Mouse (Mus musculus): ENCODE measurements around the gene Osbpl9.

Osbpl9 gene

GRCm38 (mm10) chr4:109201582-109202424 lies at the start of gene Osbpl9:
Gene Osbpl9 (minus strand): TSS chr4:109202272.
- DNase-seq (ENCODE audit: low spot score in 2 of 2) = peak; percentile 99

- DNase-seq (ENCODE audit: low spot score in 2 of 2) = no peak
Measured at GRCm38 (mm10) chr4:109251605-109252004, 49.5 kb upstream of the Osbpl9 start.

- no peak for DNase-seq (ENCODE audit: low spot score in 2 of 2)
Measured at GRCm38 (mm10) chr4:109245016-109245620, 43.0 kb upstream of the Osbpl9 start.

DNA sequence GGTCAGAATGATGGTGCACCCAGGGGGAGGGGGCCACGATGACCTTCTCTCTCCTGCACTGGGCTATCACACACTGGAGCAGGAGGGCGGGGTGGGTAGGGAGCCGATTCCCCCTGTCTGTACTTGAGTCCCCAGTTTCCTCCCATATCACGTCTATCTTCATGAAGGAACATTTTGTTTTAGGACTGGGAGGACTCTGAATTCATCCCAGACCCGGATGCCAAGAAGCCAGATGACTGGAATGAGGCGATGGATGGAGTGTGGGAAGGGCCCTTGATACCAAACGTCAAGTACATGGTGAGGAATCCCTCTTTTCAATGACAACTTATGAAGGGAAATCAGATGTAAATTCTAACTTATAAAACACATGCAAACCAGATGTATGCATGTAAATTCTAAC lies 42.4 kb upstream of the Osbpl9 start:
- no peak for DNase-seq (ENCODE audit: low spot score in 2 of 2)

- peak; percentile 23 to 61 for DNase-seq (ENCODE audit: low spot score in 2 of 2)
Measured at GRCm38 (mm10) chr4:109241934-109242333, 39.9 kb upstream of the Osbpl9 start.

GRCm38 (mm10) chr4:109241221-109241620 lies 39.1 kb upstream of the Osbpl9 start:
- no peak for DNase-seq (ENCODE audit: low spot score in 2 of 2)

- no peak for DNase-seq (ENCODE audit: low spot score in 2 of 2)
Measured at GRCm38 (mm10) chr4:109238428-109239268, 36.6 kb upstream of the Osbpl9 start.

GRCm38 (mm10) chr4:109236186-109236879 lies 34.3 kb upstream of the Osbpl9 start:
- no peak for DNase-seq (ENCODE audit: low spot score in 2 of 2)

DNA sequence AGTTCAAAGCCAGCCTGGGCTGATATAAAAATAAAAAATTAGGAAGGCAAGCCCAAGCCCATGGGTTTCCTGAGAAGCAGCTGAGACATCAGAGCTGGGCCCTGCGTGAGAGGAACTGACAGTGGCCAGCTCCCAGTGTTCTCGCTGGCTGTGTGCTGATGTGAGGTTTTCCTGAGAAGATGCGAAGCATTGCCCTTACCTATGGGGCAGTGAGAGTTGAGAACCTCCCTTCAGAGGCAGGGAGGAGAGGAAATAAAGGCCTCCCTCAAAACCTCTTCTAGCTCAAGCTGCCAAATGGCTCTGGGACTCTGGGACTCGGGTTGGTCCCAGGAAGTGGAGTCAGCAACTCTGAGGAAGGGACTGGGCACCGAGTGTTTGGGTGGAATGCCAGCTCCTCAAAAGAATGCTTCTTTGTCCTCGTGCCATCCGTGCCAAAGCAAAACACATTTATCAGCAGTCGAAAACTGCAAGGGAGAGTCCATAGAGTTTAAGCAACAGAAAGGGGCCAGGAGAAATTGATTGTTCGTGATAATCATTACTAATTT lies 32.8 kb upstream of the Osbpl9 start:
- no peak for DNase-seq (ENCODE audit: low spot score in 2 of 2)

DNA sequence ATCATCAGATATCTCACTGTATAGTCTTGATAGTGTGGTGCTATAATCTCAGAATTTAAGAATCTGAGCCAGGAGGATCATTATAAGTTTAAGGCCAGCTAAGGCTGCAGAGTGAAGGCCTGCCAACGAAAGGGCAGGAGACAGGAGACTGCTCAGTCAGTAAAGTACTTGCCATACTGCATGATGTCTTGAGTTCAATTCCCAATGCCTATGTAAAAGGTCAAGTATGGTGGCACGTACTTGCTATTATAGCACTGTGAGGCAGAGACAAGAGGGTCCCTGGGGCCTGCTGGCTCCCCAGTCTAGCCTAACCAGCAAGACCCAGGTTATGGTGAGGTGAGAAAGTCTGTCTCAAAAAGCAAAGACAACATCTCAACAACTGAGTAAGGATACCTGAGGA lies 32.1 kb upstream of the Osbpl9 start, which contains the start of gene Calr4:
Calr4 (plus strand) TSS at position 301 of the 400 bp plus-strand sequence.
- DNase-seq (ENCODE audit: low spot score in 2 of 2) = no peak

DNA sequence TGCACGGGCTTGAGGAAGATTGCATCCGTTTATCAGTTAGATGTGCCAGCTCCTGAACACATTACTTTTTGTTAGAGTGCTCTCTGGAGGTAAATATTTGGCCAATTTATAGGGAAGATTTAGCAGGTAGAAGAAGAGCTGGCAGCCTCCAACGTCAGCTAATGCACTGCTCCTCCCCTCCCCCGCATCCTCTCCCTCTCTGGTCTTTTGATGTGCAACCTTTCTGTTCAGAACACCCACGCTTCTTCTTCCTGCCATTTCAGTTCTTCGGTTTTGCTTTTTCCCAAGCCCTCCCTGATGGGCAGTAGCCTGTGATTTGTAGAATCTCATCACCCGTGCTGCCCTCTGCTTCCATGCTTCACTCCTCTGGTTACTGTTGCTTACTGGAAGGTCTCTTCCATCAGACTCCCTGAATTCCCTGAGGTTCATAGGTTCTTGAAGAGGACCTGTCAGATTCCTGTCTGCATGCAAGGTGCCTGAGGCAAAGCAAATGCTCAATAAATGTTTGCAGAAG lies 27.8 kb upstream of the Osbpl9 start:
- no peak for DNase-seq (ENCODE audit: low spot score in 2 of 2)

DNA sequence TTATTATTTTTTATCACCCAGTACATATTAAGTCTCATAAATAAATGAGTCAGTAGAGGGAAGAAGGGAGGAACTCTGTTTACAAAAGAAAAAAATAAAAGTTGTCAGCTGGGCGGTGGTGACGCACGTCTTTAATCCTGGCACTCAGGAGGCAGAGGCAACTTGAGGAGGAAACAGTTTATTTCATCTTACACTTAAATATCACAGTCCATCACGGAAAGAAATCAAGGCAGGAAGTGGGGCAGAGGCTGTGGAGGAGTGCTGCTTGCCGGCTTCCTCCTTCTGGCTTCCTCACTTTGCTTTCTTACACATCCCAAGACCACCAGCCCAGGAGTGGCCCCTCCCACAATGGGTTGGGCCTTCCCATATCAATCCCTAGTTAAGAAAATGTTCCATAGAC lies 24.0 kb upstream of the Osbpl9 start:
- DNase-seq (ENCODE audit: low spot score in 2 of 2) = no peak

GRCm38 (mm10) chr4:109225606-109226005 lies 23.5 kb upstream of the Osbpl9 start:
- no peak for DNase-seq (ENCODE audit: low spot score in 2 of 2)

DNA sequence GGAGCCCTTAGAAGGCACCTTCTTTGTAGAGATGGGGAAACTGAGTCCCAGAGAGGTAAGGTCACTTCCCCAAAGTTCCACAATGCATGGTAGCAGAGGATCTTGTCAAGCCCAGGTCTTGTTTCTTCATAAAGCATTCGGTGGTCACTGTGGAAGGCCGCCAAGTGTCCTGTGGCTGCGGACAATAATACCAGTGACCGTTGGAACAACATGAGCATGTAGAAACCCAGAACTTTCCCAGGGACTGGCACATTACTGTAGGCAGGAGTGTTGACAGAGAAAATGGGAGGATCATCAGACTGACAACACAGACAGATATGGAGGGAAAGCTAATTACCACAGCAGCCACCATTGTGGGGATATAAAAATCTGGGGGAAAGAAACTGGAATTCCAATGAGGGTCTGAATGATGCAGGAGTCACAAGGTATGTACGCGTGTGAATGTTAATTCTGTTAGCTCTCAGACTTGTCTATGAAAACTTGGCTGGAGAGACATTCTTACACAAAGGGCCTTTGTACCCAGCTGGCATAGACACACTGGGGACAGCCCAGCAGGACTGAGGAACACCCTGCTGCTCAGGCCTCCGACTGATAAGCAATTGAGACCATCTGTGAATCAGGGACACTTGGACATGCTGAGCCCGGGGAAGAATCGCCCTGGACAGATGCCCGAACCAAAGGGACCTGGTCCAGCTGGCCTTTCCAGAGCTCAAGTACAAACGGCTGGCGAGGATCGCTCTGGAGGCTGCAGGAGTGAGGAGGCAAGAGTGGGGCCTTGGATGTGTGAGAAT lies 22.9 kb upstream of the Osbpl9 start:
- DNase-seq (ENCODE audit: low spot score in 2 of 2) = peak; percentile 56 to 85

- DNase-seq (ENCODE audit: low spot score in 2 of 2) = no peak
Measured at GRCm38 (mm10) chr4:109222001-109222400, 19.9 kb upstream of the Osbpl9 start.

DNA sequence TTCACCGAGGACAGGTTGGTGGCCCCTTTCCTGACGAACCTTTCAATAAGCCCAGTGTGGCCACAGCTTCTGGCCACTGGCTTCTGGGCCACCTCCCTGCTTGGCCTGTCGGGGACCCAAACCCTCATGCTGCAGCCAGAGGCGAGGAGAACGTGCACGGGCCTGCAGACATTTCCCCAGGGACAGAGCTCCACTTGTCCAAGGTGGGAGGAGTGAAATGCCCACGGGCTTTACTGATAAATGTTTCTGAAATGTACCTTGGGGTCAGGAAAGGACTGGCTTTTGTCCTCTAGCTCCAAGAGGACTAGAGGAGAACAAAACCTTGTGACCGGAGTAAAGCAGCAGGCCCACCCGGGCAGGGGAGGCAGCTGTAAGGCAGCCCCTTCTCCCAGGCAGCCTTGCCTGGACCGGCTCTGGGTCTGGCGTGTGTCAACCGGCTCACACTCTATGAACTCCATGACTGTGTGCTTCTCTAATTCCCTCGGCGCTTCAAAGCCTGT lies 18.4 kb upstream of the Osbpl9 start:
- no peak for DNase-seq (ENCODE audit: low spot score in 2 of 2)

GRCm38 (mm10) chr4:109218008-109218407 lies 15.9 kb upstream of the Osbpl9 start:
- no peak for DNase-seq (ENCODE audit: low spot score in 2 of 2)

DNA sequence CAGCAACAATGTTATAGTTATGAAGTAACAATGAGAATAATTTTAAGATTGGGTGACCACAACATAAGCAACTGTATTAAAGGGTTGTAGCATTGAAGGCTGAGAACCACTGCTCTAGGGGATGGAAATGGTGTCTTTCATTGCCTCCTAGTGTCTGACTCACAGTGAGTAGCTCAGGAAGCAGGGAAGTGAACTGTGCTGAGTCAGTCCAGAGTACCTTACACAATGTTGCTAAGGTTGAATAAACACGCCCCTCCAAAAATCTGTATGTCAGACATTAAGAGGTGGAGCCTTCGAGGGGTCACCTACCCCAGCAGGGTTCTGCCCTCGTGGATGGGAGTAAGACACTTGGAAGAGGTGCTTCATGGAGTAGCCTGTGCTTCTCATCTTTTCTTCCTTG lies 11.9 kb upstream of the Osbpl9 start:
- no peak for DNase-seq (ENCODE audit: low spot score in 2 of 2)

GRCm38 (mm10) chr4:109210881-109211280 lies 8.8 kb upstream of the Osbpl9 start:
- no peak for DNase-seq (ENCODE audit: low spot score in 2 of 2)

- DNase-seq (ENCODE audit: low spot score in 2 of 2) = peak in 1 of 2 experiments; percentile 29
Measured at GRCm38 (mm10) chr4:109210253-109210652, 8.2 kb upstream of the Osbpl9 start.
